Mouse (Mus musculus): Measurements from ENCODE around the gene Ly6g. TPM values are rescaled to one million over a fixed set of nuclear protein-coding genes. Genes with fewer than 3 reads are reported as not detected.
"Not testable (repeated sequence)": the region's sequence is repeated elsewhere in the genome, so short reads cannot be mapped to it uniquely, and the experiment has no call there.

Gene Ly6g
- polyA plus RNA-seq, 1 experiment from 2014 or later: not detected

DNA sequence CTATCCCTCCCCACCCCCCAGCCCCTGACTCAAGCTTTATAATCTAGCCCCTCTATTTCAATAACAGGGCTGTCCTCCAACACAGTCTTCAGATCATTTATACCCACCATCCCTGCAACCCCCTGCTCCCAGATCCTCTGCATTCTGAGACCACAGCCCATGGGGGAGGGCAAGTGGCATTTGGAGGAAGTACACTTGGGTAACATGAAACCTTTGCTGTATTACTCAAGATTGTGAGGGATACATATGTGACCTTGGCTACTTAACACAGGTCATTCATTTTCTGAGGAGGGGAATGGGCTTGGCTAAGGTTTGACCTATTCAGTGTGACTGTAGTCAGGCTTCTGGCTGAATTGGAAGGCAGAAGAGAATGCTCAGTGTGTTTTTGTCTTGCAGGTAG, 2.0 kb upstream of the Ly6g start:
- ATAC-seq (ENCODE audit: insufficient number of reproducible peaks, low FRiP score, low TSS enrichment, low read depth): no peak

DNA sequence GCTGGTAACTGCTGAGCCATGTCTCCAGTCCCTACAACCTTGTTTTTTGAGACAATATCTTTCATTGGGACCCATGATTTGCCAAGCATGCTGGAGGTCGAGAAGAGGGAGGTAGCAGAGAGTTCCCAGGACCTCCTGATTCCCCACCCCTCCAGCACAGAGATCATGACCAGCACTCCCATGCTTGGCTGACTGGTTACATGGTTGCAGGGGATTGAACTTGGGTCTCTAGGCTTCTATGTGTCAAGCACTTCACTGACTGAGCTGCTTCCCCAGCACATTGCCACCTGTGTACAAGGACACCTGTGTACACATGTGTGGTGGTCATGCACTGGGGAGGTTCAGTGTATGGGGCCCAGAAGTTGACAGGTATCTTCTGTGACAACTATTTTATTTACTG, 2.6 kb downstream of the Ly6g start:
- Histone ChIP-seq H3K36me3 (no peaks in the 10 kb centered on the region), H3K9ac (no peak overlapping the region)
- 30% methylated on average over 1 of the region's 1 CpGs for WGBS

More for the DNA sequence above, 2.0 kb upstream of the Ly6g start:
- Histone ChIP-seq H3K36me3 (no peaks in the 10 kb centered on the region), H3K4me3 (no peak overlapping the region), H3K9me3 (no peaks in the 10 kb centered on the region), H3K4me2 (no peak overlapping the region), H3K9ac (no peak overlapping the region), H3K27me3 (no peaks in the 10 kb centered on the region), H3K27ac (no peak overlapping the region), H3K4me1 (no peaks in the 10 kb centered on the region)

DNA sequence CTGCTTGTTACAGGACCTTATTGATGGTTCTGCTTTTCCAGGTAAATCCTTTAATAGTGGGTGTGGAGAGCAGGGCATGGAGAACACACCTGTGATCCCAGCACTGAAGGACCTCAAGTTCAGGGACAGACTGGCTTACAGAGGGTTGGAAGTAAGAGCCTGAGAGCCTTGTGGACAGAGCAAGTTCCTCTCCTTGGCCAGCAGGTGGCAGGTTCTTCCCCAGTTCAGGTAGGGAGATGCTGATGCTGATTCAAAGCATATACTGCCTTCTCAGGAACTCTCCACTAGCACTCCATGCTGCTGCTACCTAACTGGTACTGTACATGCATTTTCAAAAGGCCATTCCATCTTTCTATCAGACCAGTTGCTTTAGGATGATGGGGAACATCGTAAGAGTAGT, 20.5 kb downstream of the Ly6g start:
- Histone ChIP-seq H3K9me3 (no peaks in the 10 kb centered on the region), H3K9ac (no peak overlapping the region), H3K27me3 (no peaks in the 10 kb centered on the region), H3K4me3 (no peak overlapping the region), H3K4me2 (no peak overlapping the region), H3K4me1 (no peaks in the 10 kb centered on the region), H3K36me3 (no peaks in the 10 kb centered on the region), H3K27ac (no peak overlapping the region)
- ATAC-seq (ENCODE audit: insufficient number of reproducible peaks, low FRiP score, low TSS enrichment, low read depth): no peak
- 56% methylated on average over 1 of the region's 1 CpGs for WGBS

More for the DNA sequence above, 2.6 kb downstream of the Ly6g start:
- no peak overlapping the region for H3K4me3 ChIP-seq
- no peak overlapping the region for H3K27ac ChIP-seq
- H3K4me2 ChIP-seq: no peak overlapping the region
- no peaks in the 10 kb centered on the region for H3K27me3 ChIP-seq
- ATAC-seq (ENCODE audit: insufficient number of reproducible peaks, low FRiP score, low TSS enrichment, low read depth): no peak
- H3K4me1 ChIP-seq: no peaks in the 10 kb centered on the region
- H3K9me3 ChIP-seq: peaks cover 5% of the 10 kb centered on the region; the same call in 1 of the 2 replicates

DNA sequence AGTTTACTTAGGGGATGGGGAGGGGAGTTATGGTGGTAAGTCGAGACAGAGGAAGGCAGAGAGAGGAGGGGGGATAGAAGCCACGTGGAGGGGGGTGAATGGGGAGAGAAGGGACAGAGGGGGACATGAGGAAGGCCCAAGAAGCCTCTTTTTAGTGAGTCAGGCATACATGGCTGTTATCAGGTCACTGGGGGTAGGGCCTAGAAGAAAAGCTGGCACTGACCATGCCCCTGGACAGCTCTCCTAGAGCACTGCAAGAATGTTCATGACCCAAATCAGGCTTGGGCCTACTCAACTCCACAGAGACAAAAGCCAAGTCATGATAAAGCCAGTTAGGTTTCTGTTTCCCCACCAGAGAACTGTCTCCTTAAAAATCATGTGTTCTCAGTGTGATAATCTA, 31.3 kb downstream of the Ly6g start:
- WGBS: 18% methylated on average over 2 of the region's 2 CpGs
- no peak for ATAC-seq (ENCODE audit: insufficient number of reproducible peaks, low FRiP score, low TSS enrichment, low read depth)

DNA sequence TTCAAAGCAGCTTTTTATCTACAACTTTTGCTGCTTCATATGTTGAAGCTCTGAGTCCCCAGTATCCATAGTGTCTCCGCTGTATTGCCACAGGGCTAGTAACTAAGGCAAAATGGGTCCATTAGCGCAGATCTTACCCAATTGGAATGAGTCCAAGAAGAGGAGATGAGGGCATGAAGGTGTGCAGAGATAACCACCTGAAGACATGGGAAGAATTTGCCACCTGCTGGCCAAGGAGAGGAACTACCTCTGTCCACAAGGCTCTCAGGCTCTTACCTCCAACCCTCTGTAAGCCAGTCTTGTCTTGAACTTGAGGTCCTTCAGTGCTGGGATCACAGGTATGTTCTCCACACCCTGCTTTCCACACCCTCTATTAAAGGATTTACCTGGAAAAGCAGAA, 34.1 kb downstream of the Ly6g start:
- Histone ChIP-seq H3K4me3 (no peak overlapping the region), H3K4me1 (no peaks in the 10 kb centered on the region), H3K9me3 (no peaks in the 10 kb centered on the region), H3K27me3 (no peaks in the 10 kb centered on the region), H3K4me2 (no peak overlapping the region), H3K27ac (no peak overlapping the region), H3K9ac (no peak overlapping the region), H3K36me3 (no peaks in the 10 kb centered on the region)
- 75% methylated on average over 2 of the region's 2 CpGs for WGBS
- ATAC-seq (ENCODE audit: insufficient number of reproducible peaks, low FRiP score, low TSS enrichment, low read depth): no peak

More for the DNA sequence above, 31.3 kb downstream of the Ly6g start:
- H3K9me3 ChIP-seq: no peaks in the 10 kb centered on the region
- H3K27me3 ChIP-seq: no peaks in the 10 kb centered on the region
- no peak overlapping the region for H3K4me3 ChIP-seq
- H3K27ac ChIP-seq: no peak overlapping the region
- H3K36me3 ChIP-seq: no peaks in the 10 kb centered on the region
- H3K9ac ChIP-seq: no peak overlapping the region
- H3K4me2 ChIP-seq: no peak overlapping the region
- H3K4me1 ChIP-seq: no peaks in the 10 kb centered on the region

DNA sequence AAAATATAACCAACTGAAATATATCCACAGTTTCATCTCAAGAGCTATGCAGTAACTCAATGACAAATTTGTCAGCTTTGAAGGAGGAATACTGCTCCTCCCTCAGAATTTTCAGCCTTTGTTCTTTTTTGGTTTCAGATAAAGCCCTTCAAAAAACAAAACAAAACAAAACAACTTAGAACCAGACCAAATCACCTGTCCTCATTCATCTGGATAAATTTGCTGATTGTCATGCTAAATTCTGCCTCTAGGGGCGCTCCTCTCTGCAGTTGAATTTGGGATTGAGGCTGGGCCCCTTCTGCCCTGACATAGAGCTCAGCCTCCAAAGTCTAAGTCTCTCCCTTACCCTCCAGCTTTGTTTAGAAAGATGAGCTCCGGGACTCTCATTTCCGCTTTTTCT, 35.5 kb downstream of the Ly6g start:
- H3K36me3 ChIP-seq; H3K9ac ChIP-seq; H3K4me2 ChIP-seq; H3K4me1 ChIP-seq; H3K27me3 ChIP-seq; H3K4me3 ChIP-seq; H3K9me3 ChIP-seq; H3K27ac ChIP-seq; ATAC-seq (ENCODE audit: insufficient number of reproducible peaks, low FRiP score, low TSS enrichment, low read depth): not testable (repeated sequence)
- 30% methylated on average over 2 of the region's 3 CpGs for WGBS

Other genes starting within 250 kb of the Ly6g start
- 0.17 TPM in 1 of 2 replicates, not detected in the other for gene Ly6i, start 171.8 kb upstream of the Ly6g start, polyA plus RNA-seq (2015; fragmentation: Nextera tagmentation; extraction: Ambion mirVana)
- gene Ly6a, start 157.2 kb upstream of the Ly6g start, polyA plus RNA-seq (2015; fragmentation: Nextera tagmentation; extraction: Ambion mirVana): 12.0 and 17.6 TPM in 2 replicates
- 14.1 and 20.1 TPM in 2 replicates for gene Ly6c1, start 106.4 kb upstream of the Ly6g start, polyA plus RNA-seq (2015; fragmentation: Nextera tagmentation; extraction: Ambion mirVana)
- 1.1 and 1.4 TPM in 2 replicates for gene Ly6c2, start 43.3 kb upstream of the Ly6g start, polyA plus RNA-seq (2015; fragmentation: Nextera tagmentation; extraction: Ambion mirVana)
- not detected in 2 replicates for gene BC025446, start 61.1 kb downstream of the Ly6g start, polyA plus RNA-seq (2015; fragmentation: Nextera tagmentation; extraction: Ambion mirVana)
- gene Ly6f, start 113.2 kb downstream of the Ly6g start, polyA plus RNA-seq (2015; fragmentation: Nextera tagmentation; extraction: Ambion mirVana): not detected in 2 replicates

Data from limb, embryonic 15.5 days (tissue).